Mouse (Mus musculus): ENCODE measurements around the gene Pkp4.
"Not testable (repeated sequence)": the region's sequence is repeated elsewhere in the genome, so short reads cannot be mapped to it uniquely, and the experiment has no call there.

Pkp4 gene

DNA sequence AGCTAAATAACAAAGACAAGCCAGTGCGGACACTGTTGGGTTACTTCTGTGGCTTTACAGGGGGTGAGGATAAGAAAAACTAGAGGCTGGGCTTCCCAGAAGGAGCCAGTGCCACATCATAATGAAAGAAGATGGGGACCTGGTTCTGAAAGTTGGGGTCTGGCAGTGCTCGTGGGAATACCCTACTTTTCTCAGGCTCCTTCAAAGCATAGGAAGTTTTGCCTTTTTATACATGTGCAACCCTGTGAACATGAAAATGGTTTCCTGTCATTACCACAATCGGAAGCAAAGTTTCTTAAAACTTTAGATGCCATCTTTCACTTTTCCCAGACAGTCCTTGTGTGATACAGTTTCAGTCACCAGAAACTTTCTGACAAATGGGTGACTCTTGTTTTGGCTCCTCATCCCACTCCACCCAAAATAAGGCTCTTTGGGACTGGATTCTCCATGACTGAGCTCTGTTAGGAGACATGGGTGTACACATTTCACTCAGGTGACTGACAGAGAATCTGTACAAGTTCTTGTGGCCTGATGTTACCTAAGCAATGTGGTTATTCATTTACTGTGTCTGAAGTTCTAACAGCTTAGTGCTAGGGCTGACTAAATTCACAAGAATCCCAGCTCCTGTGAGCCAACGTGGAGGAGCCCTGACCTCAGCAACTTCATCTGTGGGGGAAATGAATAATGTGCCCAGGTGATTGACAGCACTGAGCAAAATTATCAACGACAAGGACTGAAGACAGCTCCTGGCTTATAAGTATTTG lies 179.3 kb downstream of the Pkp4 start:
- no peak for DNase-seq (ENCODE audit: low read depth)

DNA sequence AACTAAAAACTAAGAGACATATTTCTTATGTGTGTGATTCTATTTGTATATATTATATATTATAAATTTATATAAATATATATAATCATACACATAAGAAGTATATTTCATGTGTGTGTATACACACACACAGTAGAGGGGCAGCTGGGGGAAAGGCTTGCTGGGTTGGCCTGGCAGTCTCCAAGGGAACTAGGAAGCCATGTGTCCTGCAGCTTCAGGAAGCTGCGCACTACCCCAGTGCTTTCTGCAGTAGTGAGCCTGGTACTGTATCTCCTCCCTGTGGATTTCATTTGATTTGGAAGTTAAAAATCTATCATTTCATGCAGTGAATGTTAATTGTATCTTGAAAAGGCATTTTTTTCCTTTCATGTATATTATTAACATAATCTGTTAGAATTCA lies 180.2 kb downstream of the Pkp4 start:
- DNase-seq (ENCODE audit: low read depth) = no peak

DNA sequence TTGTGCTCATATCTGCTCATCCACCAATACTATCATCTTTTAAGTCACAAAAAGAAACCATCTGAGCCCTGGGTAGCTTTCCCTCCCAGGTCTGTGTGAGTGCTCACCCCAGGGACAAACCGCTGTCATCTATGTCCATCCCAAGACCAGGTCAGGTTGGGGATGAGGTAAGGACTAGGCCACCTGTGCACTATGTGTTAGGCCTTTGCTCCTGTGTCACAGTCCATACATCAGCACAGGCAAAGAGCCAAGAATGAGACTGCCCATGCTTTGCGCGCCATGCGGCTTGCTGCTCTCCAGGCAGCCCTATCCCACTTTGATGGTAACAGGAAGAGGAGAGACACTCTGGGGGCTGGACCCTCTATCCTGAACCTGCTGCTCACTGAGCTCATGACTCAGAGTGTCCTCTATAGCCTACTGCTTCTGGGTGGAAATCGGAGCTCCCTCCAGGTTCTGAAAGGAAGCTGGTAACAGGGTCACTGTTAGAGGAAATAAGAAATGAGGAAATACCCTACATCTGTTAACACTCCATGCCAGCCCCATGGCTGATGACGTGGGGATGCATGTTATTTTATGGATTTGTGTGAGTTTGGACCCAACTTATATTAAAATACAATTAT lies 182.1 kb downstream of the Pkp4 start:
- DNase-seq (ENCODE audit: low read depth) = no peak

DNA sequence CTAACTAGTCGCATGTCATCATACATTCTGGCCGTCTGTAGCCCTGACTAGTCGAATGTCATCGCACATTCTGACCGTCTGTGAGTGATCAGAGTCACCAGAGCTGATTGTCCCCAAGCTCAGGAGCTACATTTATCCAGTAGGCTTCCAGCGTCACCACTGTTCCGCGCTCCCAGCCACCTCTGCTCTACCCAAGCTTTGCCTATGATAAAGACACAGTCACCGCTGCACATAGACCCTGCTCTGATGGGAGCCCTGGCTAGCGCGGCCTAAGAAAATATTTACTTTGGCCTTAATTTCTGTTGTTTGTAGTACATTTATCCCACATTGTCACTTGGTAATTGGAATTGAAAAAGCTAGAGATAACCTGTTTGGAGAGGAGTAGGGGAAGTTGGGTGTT lies 183.2 kb downstream of the Pkp4 start:
- DNase-seq (ENCODE audit: low read depth) = no peak

DNA sequence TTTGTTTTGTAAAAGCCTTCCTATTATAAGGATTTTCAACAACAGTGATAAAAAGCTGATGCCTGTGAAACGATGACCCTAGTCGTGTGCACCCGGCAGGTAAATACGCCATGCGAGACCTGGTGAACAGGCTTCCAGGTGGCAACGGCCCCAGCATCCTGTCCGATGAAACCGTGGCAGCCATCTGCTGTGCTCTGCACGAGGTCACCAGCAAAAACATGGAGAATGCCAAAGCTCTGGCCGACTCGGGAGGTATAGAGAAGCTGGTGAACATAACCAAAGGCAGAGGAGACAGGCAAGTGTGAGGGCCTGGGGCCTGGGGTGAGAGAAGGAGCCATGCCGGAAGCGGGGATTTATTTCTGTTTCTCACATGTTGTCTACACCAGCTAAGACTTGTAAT lies 184.0 kb downstream of the Pkp4 start:
- no peak for DNase-seq (ENCODE audit: low read depth)

DNA sequence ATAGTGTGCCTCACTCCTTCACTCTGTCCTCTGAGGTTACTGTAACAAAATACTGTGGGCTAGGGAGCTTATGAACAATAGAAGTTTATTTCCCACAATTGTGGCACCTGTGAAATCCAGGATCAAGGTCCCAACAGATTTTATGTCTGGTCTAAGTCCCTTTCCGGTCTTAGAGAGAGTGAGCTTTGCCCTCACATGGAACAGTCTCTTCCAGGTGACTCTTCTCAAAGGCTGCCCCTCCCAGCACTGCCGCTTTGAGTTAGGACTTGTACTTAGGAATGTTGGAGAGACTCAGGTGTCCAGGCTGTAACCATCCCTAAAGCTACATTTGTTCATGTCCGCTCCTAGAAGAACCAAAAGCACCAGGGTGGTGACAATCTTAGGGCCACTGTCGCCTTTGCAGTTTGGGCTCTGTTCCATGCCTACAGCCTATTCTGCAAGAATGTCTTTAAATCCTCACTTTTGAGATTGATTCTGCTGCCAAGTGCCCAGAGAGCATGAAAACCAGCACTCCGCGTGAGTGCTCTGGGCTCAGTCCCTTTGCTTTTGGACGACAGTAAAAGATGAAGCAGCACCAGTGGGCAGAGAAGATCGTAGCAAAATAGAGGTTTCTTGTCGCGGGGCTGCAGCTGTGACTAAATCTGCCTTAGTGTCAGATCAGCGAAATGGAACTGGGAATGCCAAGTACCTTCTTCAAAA lies 184.6 kb downstream of the Pkp4 start:
- DNase-seq (ENCODE audit: low read depth) = no peak

DNA sequence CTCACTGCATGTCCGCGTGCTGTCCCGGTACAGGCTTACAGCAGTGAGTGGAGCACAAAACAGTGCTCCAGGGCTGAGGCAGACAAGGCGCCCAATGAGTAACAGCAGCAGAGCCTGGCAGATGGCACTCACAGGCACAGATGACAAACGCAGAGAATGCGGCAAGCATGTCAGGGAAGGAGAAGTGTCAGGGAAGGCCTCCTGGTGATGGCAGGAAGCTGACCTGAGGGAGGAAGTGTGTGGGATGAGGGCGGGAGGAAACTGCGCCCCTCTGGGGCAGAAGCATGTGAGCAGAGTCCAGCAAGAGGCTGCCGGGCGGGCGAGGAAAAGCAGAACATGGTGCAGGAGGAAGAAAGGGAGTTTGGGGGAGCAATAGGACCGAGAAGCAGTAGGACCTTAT lies 185.8 kb downstream of the Pkp4 start:
- no peak for DNase-seq (ENCODE audit: low read depth)

DNA sequence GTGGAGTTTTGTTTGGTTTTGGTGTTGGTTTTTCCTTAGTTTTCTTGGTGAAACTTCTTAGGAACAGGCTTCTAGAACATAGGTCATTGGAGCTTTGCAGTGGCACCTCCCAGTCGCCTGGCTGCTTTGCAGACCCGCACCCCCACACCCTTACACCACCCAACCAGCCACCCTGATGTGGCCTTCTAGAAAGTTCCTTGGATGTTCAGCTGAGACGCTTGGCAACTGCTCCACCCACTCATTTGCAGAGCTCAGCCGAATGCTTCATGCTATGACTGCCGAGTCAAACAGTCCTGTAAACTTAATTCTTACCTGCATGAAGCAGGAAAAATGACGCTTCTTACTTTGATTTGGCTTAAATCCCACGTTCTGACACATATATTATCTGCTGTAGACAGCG lies 187.9 kb downstream of the Pkp4 start:
- DNase-seq (ENCODE audit: low read depth) = no peak

DNA sequence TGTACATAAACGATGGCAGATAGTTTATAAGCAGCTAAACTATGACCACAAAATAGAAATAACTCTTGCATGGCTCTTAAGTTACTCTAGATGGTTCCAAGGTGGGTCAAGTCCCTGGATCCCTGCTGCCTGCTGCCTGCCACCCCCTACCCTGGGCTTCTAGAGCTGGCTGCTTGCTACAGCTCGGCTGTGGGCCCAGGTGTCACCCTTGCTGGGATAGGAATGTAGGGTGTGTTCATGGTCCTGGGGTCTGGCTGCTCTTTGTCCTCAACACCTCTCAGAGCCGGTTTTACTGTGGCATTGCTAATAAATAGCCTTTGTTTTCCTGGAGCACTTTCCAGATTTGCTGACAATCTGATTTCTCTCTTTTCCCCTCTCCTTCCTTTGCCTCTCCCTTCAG lies 189.4 kb downstream of the Pkp4 start:
- DNase-seq (ENCODE audit: low read depth) = no peak

DNA sequence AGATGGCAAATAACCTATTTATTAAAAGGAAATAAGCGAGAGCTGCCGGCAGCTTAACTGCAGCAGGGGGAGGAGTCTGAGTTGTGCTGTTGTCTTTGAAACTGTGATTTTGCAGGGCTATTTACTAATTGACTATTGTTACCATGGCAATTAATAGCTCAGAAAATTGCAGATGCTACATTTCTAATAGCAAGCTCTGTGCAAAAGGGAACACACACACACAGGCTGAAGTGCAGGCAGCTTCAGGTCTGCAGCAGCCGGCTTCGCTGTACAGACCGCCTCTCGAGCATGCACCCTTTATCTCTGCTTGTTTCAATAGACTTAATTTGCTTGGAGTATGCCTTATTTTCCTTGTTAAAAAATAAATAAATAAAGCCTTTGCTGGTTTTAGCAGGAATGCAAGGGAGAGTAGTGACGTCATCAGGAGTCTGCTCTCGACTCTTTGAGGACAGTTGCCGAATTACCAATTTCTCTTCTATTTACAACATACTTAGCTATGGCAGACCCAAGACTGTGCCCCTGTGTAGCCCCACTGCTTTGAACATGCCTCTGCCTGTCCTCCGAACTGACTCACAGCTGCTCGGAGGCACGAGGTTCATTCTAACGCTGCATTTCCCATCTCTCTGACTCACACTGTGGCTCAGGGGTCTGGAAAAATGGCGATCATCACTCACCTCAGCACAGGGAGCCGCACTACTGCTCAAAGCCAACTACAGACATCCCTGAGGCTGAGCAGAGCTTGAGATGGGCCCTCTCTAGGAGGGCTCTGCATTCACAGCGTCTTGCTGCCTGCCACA lies 190.9 kb downstream of the Pkp4 start:
- no peak for DNase-seq (ENCODE audit: low read depth)

DNA sequence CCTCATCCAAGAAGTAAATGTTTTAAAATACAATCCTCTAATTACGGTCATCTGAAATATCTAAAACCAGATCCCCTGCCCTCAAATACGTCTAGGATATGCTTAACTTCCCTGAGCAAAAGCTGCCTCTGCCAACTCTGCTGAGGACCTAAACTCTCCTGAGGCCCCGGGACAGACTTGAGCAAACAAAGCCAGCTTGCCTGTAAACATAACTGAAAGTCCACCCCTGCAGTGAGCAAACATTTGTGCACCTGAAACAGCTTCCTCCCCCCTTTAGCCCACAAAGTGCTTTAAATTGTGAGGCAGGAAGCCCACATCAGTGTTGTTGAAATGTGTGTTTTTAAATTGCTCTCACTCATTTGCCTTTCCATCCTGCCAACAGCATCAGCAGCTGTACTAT lies 193.2 kb downstream of the Pkp4 start:
- DNase-seq (ENCODE audit: low read depth) = no peak

DNA sequence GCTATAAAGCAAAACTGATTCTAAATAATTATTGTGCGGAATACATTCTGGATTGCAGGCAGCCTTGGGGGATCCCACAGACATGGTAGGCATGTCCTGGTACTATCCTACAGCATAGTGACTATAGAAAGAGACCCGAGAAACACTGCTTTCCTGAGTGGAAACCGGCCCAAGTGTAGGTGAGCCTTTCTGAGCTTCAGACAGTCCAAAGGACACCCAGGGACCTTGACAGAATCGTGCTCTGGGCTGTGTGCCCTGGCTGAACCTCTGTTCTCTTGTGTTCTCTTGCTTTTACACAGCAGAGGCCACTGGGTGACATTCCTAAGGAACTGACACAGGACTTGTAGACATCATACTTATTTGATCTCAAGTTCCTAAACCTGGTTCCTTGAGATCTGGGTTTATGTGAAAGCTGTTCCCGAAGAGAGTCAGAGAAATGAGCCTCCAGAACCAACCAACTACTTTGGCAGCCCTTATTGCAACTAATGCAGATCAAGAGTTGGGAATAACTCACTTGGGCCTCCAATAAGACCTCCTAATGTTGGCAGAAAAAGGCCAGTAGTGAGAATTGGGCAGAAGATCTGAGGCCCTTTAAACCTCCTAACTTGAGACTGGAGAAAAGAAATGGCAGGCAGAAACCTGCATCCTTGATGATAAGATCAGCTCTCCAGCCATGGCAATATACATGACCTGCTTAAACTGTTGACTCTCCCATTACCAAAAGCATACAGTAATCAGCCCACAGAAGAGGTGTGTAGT lies 195.1 kb downstream of the Pkp4 start:
- DNase-seq (ENCODE audit: low read depth) = no peak

DNA sequence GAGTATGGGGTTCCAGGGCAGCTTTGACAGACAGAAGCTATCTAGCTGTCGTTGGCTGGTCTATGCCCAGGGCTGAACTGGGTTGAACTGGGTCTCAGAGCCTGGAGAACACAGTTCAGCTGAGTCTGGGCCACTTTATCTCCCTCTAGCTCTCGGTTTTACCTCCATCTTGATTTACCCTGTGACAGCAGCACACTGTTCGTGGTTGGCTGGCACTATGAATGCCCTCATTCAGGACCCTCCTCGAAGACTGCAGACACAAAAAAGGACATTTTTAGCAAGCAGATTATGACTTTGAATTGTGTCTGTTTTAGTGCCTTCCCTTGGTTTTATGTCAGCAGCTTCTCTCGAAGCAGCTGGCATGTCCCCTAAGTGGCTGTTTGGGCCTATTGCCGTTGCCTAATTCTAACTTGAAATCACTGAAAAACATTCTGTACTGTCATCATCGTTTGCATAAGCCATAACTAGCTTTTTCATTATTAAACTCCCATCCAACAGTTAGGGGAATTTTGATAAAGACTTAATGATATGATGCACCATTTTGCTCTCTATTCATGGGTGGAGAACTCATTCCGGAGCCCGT lies 199.2 kb downstream of the Pkp4 start:
- no peak for DNase-seq (ENCODE audit: low read depth)

DNA sequence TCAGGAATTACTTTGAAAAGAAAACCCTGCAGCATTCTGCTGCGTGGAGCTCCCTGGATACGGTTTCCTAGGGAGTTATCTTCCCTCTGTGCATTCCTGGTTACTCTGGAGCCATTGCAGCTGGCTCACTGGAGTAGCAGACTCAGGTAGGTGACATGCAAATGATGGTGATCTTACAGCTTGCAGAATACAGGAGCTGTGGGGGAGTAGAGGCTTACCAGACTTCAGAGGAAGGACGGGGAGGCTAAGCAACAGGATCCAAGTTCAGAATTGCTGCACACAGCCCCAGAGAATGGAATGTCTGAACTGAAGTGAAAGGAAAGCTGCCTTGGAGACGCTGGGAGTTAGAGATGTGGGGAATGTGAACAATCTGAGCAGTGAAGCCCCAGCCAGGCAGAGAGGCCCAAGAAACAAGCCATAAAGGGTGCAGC lies 200.7 kb downstream of the Pkp4 start:
- DNase-seq (ENCODE audit: low read depth) = no peak

DNA sequence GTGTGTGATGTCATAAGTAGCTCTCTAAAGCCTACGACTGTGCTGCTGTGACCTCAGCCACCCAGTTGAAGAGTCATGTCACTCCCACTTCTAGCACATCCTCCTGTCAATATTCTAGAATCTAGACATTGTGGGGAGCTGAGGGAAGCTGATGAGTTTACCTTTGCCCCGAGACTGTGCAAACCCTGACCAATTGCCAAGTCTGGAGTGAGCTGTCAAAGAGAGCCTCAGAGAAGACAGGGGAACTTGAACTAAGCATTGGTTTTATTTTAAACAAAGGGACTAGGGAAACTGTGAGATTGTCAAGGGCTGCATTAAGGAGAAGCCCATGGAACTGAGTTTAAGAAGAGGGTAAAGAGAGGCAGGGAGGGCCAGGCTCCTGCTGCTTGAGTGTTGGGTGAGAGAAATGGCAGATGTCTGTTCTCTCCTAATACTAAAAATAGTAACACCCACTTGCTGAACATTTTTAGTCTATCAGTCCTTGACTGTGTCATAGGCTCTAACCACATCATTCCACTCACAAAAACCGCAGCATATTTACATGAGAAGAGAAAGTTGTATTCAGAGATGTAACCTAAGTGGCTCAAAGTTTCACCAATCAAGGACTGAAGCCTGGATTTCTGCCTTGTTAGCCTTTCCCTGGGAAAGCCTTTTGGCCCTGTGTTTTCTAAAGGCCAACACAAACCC lies 203.6 kb downstream of the Pkp4 start:
- no peak for DNase-seq (ENCODE audit: low read depth)

DNA sequence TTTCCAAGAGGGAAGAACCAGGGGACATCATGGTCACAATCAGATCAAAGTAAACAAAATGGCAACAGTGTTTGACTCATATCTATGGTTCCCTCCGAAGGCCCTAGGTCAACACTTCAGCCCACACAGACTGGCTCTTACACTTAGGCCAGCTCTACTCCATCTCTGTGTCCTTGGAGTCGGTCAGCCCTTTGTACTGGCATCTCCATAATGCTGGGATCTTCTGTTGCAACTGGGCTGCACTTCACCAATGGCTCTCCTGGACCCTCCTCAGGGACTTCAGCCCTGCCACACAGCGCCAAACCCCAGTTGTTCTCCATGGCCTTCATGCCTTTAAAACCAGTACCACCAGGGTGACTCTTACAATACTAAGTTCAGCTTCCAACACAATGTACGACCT lies 206.5 kb downstream of the Pkp4 start:
- DNase-seq (ENCODE audit: low read depth) = no peak

DNA sequence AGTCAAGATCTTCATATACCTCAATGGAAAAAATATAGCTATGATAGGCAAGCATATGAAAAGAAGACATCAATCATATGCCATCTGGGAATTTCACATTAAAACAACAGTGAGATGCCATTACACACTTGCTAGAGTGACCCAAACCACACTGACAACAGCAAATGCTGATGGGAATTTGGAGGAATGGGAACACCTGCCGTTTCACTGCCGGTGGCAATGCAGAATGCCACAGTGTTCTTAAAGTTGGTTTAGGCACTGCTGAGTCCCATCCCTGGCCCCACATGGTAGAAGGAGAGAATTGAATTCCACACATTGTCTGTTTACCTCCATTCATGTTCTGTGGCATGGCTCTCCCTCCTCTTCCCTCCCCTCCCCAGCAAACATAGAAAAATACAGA lies 212.5 kb downstream of the Pkp4 start:
- DNase-seq (ENCODE audit: low read depth) = no peak

DNA sequence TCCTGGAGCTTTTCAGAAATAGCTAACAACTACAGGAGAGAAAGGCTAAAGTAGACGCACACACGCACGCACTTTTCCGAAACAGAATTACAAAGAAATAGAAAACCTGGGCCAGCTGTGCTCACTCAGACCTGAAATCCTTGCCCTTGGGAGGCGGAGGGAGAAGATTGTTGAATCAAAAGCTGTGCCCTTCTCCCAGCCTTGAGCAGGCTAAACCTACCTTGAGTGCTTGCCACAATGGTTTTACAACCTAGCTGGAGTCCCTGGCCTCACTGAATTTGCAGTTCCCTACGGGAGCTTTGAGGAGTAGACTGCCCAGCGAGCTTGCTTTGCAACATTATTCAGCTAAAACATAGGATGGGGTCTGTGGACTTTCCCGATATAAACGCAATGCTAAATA lies 217.4 kb downstream of the Pkp4 start:
- DNase-seq (ENCODE audit: low read depth) = no peak

DNA sequence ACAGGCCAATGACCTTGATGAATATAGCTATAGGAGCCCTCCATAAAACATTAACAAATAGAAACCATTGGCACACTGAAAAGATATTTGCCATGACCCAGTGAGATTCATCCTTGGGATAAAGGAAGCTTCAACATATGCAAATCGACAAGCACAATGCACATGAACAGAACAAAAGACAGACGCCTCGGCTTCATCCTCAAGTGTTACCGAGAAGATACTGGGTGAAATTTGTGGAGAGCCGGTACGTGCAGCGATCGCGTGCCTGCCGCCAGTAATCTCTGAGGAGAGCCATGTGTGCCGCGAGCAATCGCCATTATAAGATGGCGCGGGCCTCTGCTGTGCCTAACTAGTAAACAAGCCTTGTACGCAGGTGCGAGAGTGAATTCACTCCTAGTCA lies 218.2 kb downstream of the Pkp4 start:
- DNase-seq (ENCODE audit: low read depth) = not testable (repeated sequence)

DNA sequence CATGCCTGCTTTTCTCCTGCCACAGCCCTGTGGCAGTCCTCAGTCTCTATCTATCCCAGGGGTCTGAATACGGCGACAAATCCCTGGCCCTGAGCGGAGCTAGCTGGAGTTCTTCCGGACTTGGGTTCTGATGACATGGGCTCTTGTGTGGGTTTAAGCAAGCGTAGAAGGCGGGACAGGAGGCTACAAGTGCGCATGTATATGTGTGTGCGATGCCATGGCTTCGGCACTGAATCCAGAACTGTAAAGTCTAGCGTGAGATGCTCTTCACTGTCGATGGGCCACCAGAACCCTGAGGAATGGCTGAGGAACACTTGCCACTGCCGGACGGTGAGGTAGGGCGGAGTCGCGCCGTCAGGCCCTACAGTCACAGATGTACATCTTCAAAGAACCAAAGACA lies 222.6 kb downstream of the Pkp4 start:
- no peak for DNase-seq (ENCODE audit: low read depth)
